Mouse (Mus musculus): ENCODE results near the gene Sod1. TPM values are rescaled to one million over a fixed set of nuclear protein-coding genes. Genes with fewer than 3 reads are reported as not detected.

Sod1 gene
- polyA plus RNA-seq, 1 experiment from 2014 or later, result 1,196 TPM

DNA sequence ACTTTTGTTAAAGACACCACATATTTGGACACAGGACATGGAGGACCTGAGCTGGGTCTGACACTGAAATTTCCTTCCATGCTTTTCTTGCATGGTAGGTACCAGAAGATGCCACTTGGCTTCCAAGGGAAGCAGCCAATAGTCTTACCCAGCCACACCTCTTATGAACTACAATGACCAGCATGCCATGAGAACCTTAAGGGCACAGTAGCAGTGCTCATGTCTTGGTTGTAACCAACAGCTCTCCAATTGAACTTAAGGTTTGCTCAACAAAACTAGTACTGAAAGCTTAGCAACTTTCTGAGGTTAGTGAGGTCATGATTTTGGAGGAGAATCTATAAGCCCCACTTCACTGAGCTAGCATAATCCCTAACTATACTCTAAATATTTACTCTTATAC, 26.8 kb upstream of the Sod1 start:
- ATAC-seq (replicated peaks; ENCODE audit: low FRiP score), result no peak
- Histone ChIP-seq H3K27me3 (no peaks in the 10 kb centered on the region), H3K27ac (no peak overlapping the region), H3K9me3 (replicated peaks) (no peaks in the 10 kb centered on the region), H3K9ac (no peak overlapping the region), H3K4me1 (peaks cover 14% of the 10 kb centered on the region), H3K4me2 (no peak overlapping the region), H3K36me3 (no peaks in the 10 kb centered on the region), H3K4me3 (replicated peaks) (no peak overlapping the region)

DNA sequence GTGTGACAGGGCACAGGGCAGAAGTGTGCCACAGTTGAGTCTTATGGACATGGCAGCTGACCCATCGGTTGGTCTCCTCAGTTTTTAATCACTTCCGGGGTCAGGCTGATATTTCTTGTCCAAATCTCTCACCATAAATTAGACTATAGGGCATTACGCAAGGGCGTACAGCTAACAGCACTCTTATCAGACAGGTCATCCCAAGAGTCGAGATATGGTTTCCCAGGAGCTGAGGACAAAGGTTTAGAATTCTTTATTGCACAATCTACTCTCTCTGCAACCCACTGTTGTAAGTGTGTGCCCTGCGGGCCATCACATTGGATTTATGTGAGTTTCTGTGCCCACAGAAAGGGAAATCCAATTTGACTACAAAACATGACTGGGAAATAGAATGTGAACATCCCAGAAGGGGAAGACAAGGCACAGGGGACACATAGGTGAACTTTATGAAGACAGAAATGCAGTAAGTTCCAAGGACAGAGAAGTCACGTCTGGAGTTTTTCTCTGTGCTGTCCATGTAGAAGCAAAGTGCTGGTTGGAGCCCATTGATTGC, 23.8 kb upstream of the Sod1 start:
- Histone ChIP-seq H3K27ac (0 out of 2 replicates have a peak overlapping the region, but pooled peaks have one; percentile 52), H3K9ac (no peak overlapping the region), H3K4me3 (replicated peaks) (no peak overlapping the region), H3K27me3 (0 out of 2 replicates have a peak, but pooled peaks cover 5% of the 10 kb centered on the region), H3K9me3 (replicated peaks) (no peaks in the 10 kb centered on the region), H3K4me2 (peak overlapping the region; percentile 65; the same call in 1 of the 2 replicates), H3K4me1 (peaks cover 14% of the 10 kb centered on the region), H3K36me3 (no peaks in the 10 kb centered on the region)
- ATAC-seq (replicated peaks; ENCODE audit: low FRiP score), result no peak
- WGBS, result 73% methylated on average over 7 of the region's 7 CpGs

DNA sequence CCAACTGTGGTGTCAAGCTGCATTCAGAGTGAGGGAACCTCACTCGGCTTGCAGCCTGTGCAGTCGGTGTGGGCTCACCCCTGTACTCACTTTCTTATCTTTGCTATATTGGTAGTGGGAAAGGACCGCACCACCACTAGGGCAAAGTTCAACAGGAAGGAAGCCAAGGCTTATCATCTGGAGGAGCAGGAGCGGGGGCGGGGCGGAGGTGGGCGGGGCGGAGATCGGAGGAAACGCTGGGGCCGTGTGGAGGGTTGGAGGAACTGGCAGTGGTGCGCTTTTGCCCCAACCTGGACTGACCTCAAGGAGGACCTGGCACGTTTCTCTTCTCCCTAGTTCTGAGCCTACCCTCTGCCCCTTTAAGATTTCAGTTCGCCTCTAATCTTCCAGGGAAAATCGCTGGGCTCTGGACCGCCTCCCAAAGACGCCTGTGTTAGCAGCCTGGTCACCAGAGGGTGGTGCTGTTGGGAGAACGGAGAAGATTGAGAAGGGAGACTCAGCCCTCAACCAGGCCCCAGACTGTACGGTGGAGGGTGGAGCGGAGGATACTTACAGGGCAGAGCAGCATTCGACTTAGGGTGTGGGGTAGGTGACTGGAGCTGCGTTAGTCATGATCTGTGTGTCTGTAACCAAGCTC, 23.1 kb upstream of the Sod1 start:
- Histone ChIP-seq H3K9ac (0 out of 2 replicates have a peak overlapping the region, but pooled peaks have one; percentile 31), H3K36me3 (no peaks in the 10 kb centered on the region), H3K27ac (peak overlapping the region; percentile 52), H3K4me3 (replicated peaks) (peak overlapping the region; percentile 46), H3K9me3 (replicated peaks) (no peaks in the 10 kb centered on the region), H3K27me3 (0 out of 2 replicates have a peak, but pooled peaks cover 8% of the 10 kb centered on the region), H3K4me2 (peak overlapping the region; percentile 65), H3K4me1 (peaks cover 17% of the 10 kb centered on the region)
- peak; percentile 95 for ATAC-seq (replicated peaks; ENCODE audit: low FRiP score)
- WGBS, result 2% methylated on average over 22 of the region's 22 CpGs

DNA sequence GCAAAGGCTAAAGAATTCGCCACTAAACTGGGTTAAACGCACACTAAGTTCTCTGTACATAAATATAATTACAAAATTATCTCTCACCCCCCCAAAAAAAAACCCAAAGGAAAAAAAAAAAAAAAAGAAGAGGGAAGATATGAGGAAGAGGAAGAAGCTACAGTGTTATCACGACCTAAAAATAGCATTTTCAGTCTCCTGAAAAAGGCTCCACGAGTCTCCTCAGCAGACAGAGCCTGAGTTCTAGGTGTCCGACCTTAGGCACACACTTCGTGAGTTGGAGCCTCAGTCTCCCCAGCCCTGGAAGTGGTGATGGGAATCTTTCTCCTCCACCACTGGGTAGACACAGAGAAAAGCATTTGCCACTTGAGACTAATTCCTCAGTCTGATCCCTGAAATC, 21.9 kb upstream of the Sod1 start:
- 89% methylated on average over 6 of the region's 6 CpGs for WGBS
- Histone ChIP-seq H3K4me2 (no peak overlapping the region), H3K9ac (no peak overlapping the region), H3K9me3 (replicated peaks) (no peaks in the 10 kb centered on the region), H3K4me1 (peaks cover 21% of the 10 kb centered on the region), H3K36me3 (no peaks in the 10 kb centered on the region), H3K4me3 (replicated peaks) (no peak overlapping the region), H3K27me3 (0 out of 2 replicates have a peak, but pooled peaks cover 8% of the 10 kb centered on the region), H3K27ac (no peak overlapping the region)
- no peak for ATAC-seq (replicated peaks; ENCODE audit: low FRiP score)

DNA sequence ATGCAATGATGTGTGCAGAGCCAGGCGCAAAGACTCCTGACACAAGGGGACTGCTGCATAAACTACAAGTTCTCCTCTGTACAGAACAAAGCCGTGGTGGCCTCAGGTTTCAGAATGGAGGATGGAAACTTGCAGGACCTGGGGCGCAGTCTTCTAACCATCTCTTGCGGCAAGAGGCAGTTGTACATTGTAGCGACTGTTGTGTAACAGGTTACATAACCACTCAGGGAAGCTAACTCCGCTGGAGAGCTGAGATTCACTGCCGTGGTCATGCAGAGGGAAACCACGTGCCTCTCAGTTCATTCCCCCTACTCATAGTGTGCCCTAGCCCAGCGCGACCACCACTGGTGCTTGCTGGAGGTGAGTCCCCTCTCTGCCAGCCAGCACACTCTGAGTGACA, 21.4 kb upstream of the Sod1 start:
- Histone ChIP-seq H3K4me1 (peaks cover 21% of the 10 kb centered on the region), H3K27ac (no peak overlapping the region), H3K27me3 (0 out of 2 replicates have a peak, but pooled peaks cover 8% of the 10 kb centered on the region), H3K4me3 (replicated peaks) (no peak overlapping the region), H3K36me3 (no peaks in the 10 kb centered on the region), H3K9me3 (replicated peaks) (no peaks in the 10 kb centered on the region), H3K4me2 (no peak overlapping the region), H3K9ac (no peak overlapping the region)
- no peak for ATAC-seq (replicated peaks; ENCODE audit: low FRiP score)
- WGBS, result 79% methylated on average over 10 of the region's 10 CpGs

DNA sequence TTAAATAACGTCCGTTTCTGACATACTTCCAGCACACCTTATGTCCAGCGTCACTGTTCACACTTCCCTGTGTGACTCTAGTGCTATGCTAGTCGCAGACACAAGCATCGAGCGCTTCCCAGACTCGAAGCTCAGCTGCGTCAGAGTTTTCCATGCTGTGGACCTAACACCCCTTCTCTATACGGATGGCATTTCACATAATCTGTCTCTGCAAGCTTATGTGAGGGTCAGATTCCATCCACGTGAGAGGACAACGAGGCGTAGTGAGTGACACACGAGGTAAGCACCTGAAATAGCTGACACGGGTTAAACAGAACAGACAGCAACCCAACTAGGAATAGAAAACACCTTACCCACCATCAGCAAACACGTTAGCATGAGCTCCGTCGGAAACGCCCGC, 18.4 kb upstream of the Sod1 start:
- no peak for ATAC-seq (replicated peaks; ENCODE audit: low FRiP score)
- 0 out of 2 replicates have a peak, but pooled peaks cover 8% of the 10 kb centered on the region for H3K27me3 ChIP-seq
- H3K36me3 ChIP-seq, result no peaks in the 10 kb centered on the region
- no peaks in the 10 kb centered on the region for H3K9me3 ChIP-seq (replicated peaks)
- H3K9ac ChIP-seq, result no peak overlapping the region
- no peak overlapping the region for H3K4me3 ChIP-seq (replicated peaks)
- WGBS, result 59% methylated on average over 19 of the region's 19 CpGs
- no peak overlapping the region for H3K27ac ChIP-seq
- peak overlapping the region; percentile 35 for H3K4me2 ChIP-seq
- peaks cover 19% of the 10 kb centered on the region for H3K4me1 ChIP-seq

DNA sequence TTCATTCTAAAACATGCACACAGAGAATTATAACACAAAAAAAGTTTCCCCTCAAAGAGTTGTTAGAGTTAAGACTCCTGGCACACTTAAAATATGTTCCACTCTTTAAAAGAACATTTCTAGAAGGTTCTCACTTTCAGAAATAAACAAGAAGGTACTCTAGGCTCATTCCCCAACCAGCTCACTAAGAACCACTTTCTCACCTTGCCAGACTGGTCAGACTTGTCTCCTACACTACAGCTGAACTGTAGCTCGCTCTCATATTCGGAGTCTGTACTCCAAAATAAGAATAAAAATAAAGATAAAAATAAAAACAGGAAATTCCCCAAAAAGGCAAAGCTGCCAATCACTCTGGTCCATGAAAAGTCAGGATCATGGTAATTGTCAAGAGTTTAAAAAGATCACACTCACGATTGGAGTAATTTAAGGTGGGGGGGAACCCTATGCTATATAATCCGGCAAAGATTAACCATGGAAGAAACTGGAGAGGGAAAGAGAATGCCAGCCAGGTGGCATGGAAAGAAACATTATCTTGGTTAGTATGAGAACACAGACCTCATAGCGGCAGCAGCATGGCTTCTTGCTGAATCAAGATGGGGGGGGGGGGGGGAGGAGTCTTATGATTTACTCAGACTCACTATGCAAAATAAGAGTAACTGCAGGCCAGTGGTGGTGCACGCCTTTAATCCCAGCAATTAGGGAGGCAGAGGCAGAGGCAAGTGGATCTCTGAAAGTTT, 17.2 kb upstream of the Sod1 start:
- ATAC-seq (replicated peaks; ENCODE audit: low FRiP score), result no peak
- no peak overlapping the region for H3K9ac ChIP-seq
- no peak overlapping the region for H3K4me2 ChIP-seq
- peaks cover 7% of the 10 kb centered on the region for H3K4me1 ChIP-seq
- no peaks in the 10 kb centered on the region for H3K9me3 ChIP-seq (replicated peaks)
- 0 out of 2 replicates have a peak, but pooled peaks cover 8% of the 10 kb centered on the region for H3K27me3 ChIP-seq
- WGBS, result 65% methylated on average over 6 of the region's 6 CpGs
- H3K4me3 ChIP-seq (replicated peaks), result no peak overlapping the region
- no peak overlapping the region for H3K27ac ChIP-seq
- H3K36me3 ChIP-seq, result no peaks in the 10 kb centered on the region

DNA sequence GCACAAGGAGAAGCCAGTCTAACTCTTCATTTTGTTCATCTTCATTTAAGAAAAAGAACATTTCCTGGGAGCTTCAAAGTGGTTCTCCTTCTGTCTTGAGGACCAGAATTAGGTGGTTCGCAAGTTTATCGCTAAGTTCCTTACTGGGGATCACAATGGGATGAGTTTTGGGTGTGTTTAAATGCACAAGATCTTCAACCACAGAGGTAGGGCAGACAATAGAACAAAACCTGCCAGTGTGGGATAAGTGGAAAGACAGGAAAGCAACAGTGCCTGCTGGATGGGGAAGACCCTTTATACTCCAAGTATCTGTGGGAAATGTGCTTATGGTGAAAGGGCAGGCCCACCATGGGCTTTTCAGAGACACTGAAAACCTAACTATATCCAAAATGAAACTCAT, 15.7 kb upstream of the Sod1 start:
- Histone ChIP-seq H3K4me3 (replicated peaks) (no peak overlapping the region), H3K36me3 (no peaks in the 10 kb centered on the region), H3K9ac (no peak overlapping the region), H3K27ac (no peak overlapping the region), H3K27me3 (0 out of 2 replicates have a peak, but pooled peaks cover 8% of the 10 kb centered on the region), H3K4me2 (no peak overlapping the region), H3K4me1 (peaks cover 7% of the 10 kb centered on the region), H3K9me3 (replicated peaks) (no peaks in the 10 kb centered on the region)
- no peak for ATAC-seq (replicated peaks; ENCODE audit: low FRiP score)
- 98% methylated on average over 2 of the region's 2 CpGs for WGBS

DNA sequence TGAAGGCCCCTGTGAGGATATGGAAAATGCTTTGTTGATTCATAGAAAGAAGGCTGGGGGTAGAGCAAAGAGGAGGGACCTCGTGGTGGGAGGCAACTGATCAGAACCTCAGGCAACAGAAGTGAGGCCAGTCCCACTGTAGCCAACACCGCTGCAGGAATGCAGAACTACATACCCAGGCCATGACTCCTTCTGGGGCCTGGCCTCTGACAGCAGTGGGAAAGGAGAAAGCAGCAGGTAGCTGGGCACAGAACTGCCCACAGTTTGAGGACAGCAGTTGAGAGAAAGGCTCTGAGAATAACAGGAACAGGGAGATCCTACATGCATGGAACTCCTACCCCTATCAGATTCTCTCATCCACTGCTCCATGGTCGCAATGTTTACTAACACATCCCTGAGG, 11.6 kb upstream of the Sod1 start:
- no peak overlapping the region for H3K4me2 ChIP-seq
- H3K36me3 ChIP-seq, result no peaks in the 10 kb centered on the region
- no peaks in the 10 kb centered on the region for H3K9me3 ChIP-seq (replicated peaks)
- no peaks in the 10 kb centered on the region for H3K27me3 ChIP-seq
- WGBS, result 73% methylated on average over 3 of the region's 3 CpGs
- H3K4me1 ChIP-seq, result no peaks in the 10 kb centered on the region
- no peak overlapping the region for H3K4me3 ChIP-seq (replicated peaks)
- H3K9ac ChIP-seq, result no peak overlapping the region
- no peak for ATAC-seq (replicated peaks; ENCODE audit: low FRiP score)
- H3K27ac ChIP-seq, result no peak overlapping the region

DNA sequence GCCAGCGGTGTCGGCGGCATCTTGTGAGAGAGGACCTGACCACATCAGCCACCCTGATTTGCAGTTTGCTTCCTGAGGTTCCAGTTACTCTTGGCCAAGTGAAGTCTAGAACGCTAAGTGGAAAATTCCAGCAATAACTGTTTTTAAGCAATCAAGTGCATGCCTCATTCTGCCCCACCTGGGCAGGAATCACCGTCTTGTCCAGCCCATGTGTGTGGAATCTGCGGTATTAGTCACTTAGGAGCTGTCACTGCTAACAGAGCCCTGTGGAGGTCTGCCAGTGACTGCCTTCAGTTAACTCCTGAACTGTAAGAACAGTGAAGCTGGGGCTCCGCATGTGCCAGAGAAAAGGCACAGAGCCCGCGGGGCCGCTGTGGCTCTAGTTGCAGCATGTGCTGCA, 9.8 kb upstream of the Sod1 start:
- Histone ChIP-seq H3K27ac (no peak overlapping the region), H3K36me3 (no peaks in the 10 kb centered on the region), H3K4me3 (replicated peaks) (no peak overlapping the region)

DNA sequence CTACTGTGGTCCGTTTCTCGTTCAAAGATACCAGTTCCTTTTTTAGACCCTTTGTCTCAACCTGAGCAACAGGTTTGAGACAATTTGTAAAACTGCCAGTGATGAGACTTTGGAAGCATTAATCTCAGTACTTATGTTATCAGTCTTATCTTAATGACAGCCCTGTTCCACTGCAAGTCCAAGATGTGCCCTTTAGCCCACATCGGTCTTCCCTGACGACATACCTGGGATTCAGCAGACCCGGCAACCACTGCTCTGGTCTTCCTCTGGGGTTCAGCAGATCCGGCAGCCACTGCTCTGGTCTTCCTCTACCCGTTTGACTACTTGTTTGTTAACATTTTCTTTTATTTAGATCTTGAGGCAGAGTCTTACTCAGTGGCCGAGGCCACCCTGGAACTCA, 8.8 kb upstream of the Sod1 start:
- 84% methylated on average over 8 of the region's 8 CpGs for WGBS
- no peaks in the 10 kb centered on the region for H3K27me3 ChIP-seq
- no peak for ATAC-seq (replicated peaks; ENCODE audit: low FRiP score)

More for the DNA sequence above, 9.8 kb upstream of the Sod1 start:
- ATAC-seq (replicated peaks; ENCODE audit: low FRiP score), result no peak
- no peaks in the 10 kb centered on the region for H3K4me1 ChIP-seq
- H3K27me3 ChIP-seq, result no peaks in the 10 kb centered on the region
- WGBS, result 88% methylated on average over 10 of the region's 10 CpGs
- no peak overlapping the region for H3K4me2 ChIP-seq
- no peaks in the 10 kb centered on the region for H3K9me3 ChIP-seq (replicated peaks)
- H3K9ac ChIP-seq, result no peak overlapping the region

More for the DNA sequence above, 8.8 kb upstream of the Sod1 start:
- no peaks in the 10 kb centered on the region for H3K9me3 ChIP-seq (replicated peaks)
- no peak overlapping the region for H3K4me2 ChIP-seq
- no peak overlapping the region for H3K4me3 ChIP-seq (replicated peaks)
- H3K9ac ChIP-seq, result no peak overlapping the region
- H3K36me3 ChIP-seq, result no peaks in the 10 kb centered on the region
- H3K27ac ChIP-seq, result no peak overlapping the region
- H3K4me1 ChIP-seq, result no peaks in the 10 kb centered on the region

All from kidney, embryonic 15.5 days (tissue).